Mouse (Mus musculus): Measurements from ENCODE around the gene Hlcs.

GRCm38 (mm10) chr16:94237130-94237484 is 76.3 kb downstream of the Hlcs start:
- TF ChIP-seq CTCF (IDR thresholded peaks at IDR 0.05; ENCODE audit: borderline replicate concordance, extremely low read depth, insufficient read depth, insufficient read length) (no peak), POLR2A (IDR thresholded peaks at IDR 0.05; ENCODE audit: borderline replicate concordance, extremely low read depth, insufficient read depth, insufficient read length, poor library complexity, severe bottlenecking) (no peak)
